Comparison of ENCODE assay signal across 15 mouse cellular contexts in genomic region chr5:140789561-140789960, GRCm38 (mm10). TPM values are rescaled to one million over a fixed set of nuclear protein-coding genes. Genes with fewer than 3 reads are reported as not detected.
DNase-seq lines count a peak whose midpoint lies in the region; ATAC-seq and TF ChIP-seq lines count a peak whose summit lies in the region.
"Had no signal": no experiment of that assay in that cellular context is flagged by ENCODE, and none has a peak within 500 bp of the region (broad histone marks: within the 10 kb centered on the region; RNA-seq: fewer than 3 reads in every experiment).

No protein-coding gene starts in this region.

- peaks cover 54% of the 10 kb centered on the region for H3K4me1 ChIP-seq in heart, postnatal 0 days (ENCODE audit: control insufficient read depth, insufficient read depth)
- H3K4me1 ChIP-seq in heart, embryonic 10.5 days, result peaks cover 69% of the 10 kb centered on the region
- H3K4me1 ChIP-seq in lung, embryonic 15.5 days, result peaks cover 89% of the 10 kb centered on the region
- H3K4me1 ChIP-seq in brown adipose tissue, adult 24 weeks (ENCODE audit: control insufficient read depth, insufficient read depth, insufficient read length, low read length), result peaks cover 42% of the 10 kb centered on the region
- H3K4me1 ChIP-seq in hindbrain, embryonic 16.5 days (ENCODE audit: control insufficient read depth, insufficient read depth, low read depth, low read length), result peaks cover 34% of the 10 kb centered on the region

- ATAC-seq in heart, postnatal 0 days (ENCODE audit: insufficient read depth, low read depth), result no peak
- ATAC-seq in lung, embryonic 15.5 days (ENCODE audit: borderline replicate concordance, extremely low read depth, low FRiP score, low TSS enrichment), result no peak
- no peak for ATAC-seq in hindbrain, embryonic 16.5 days
- ATAC-seq: lung, postnatal 0 days had no signal

- peaks cover 10% of the 10 kb centered on the region for H3K36me3 ChIP-seq in heart, postnatal 0 days (replicated peaks; ENCODE audit: control insufficient read depth, insufficient read depth, low read length)
- H3K36me3 ChIP-seq in heart, embryonic 10.5 days, result peaks cover 10% of the 10 kb centered on the region
- peaks cover 8% of the 10 kb centered on the region; the same call in 1 of the 2 replicates for H3K36me3 ChIP-seq in lung, embryonic 15.5 days
- 0 out of 2 replicates have a peak, but pooled peaks cover under 1% of the 10 kb centered on the region for H3K36me3 ChIP-seq in hindbrain, embryonic 16.5 days (ENCODE audit: control insufficient read depth, insufficient read depth, low read length)

- no peak for TF ChIP-seq EP300 in heart, postnatal 0 days (IDR thresholded peaks at IDR 0.05; ENCODE audit: low read depth)

- peak overlapping the region; percentile 87; the same call in 1 of the 2 replicates for H3K27ac ChIP-seq in heart, postnatal 0 days (ENCODE audit: low read depth)
- no peak overlapping the region for H3K27ac ChIP-seq in heart, embryonic 10.5 days
- peak overlapping the region; percentile 48; the same call in 1 of the 2 replicates for H3K27ac ChIP-seq in lung, embryonic 15.5 days
- H3K27ac ChIP-seq in brown adipose tissue, adult 24 weeks (replicated peaks; ENCODE audit: low read depth, low read length), result peak overlapping the region; percentile 1; the same call in 1 of the 2 replicates
- peak overlapping the region; percentile 41 for H3K27ac ChIP-seq in hindbrain, embryonic 16.5 days (ENCODE audit: low read depth, low read length)

- no peak overlapping the region for H3K4me2 ChIP-seq in heart, postnatal 0 days (ENCODE audit: low read depth, low read length)
- no peak overlapping the region for H3K4me2 ChIP-seq in lung, embryonic 15.5 days
- no peak overlapping the region for H3K4me2 ChIP-seq in hindbrain, embryonic 16.5 days (ENCODE audit: low read length)

- no peak for TF ChIP-seq CTCF in heart, postnatal 0 days (IDR thresholded peaks at IDR 0.05; ENCODE audit: low read depth)

- no peaks in the 10 kb centered on the region for H3K27me3 ChIP-seq in heart, postnatal 0 days (ENCODE audit: control insufficient read depth, insufficient read depth, low read length)
- no peaks in the 10 kb centered on the region for H3K27me3 ChIP-seq in heart, embryonic 10.5 days (ENCODE audit: insufficient read depth, poor library complexity, severe bottlenecking)
- no peaks in the 10 kb centered on the region for H3K27me3 ChIP-seq in lung, embryonic 15.5 days
- H3K27me3 ChIP-seq in hindbrain, embryonic 16.5 days (replicated peaks; ENCODE audit: control insufficient read depth, insufficient read depth, low read length), result no peaks in the 10 kb centered on the region

- H3K9ac ChIP-seq in heart, postnatal 0 days (replicated peaks; ENCODE audit: low read depth, low read length), result no peak overlapping the region
- no peak overlapping the region for H3K9ac ChIP-seq in lung, embryonic 15.5 days
- no peak overlapping the region for H3K9ac ChIP-seq in hindbrain, embryonic 16.5 days (ENCODE audit: low read depth, low read length)

- no peak for DNase-seq in heart, postnatal 0 days (ENCODE audit: low spot score)
- no peak for DNase-seq in heart, embryonic 10.5 days (ENCODE audit: low spot score)
- no peak for DNase-seq in lung, postnatal 14 days
- DNase-seq in embryo, embryonic 10 days (ENCODE audit: low spot score), result no peak
- DNase-seq: cerebellum, adult 18-20 months; embryo, embryonic 11 days; gastrocnemius, adult 2 months; heart, postnatal 36 days; layer of hippocampus, adult 9-11 months; left cerebral cortex, postnatal 4 days; thymus, adult 18-20 months had no signal

- no peaks in the 10 kb centered on the region for H3K9me3 ChIP-seq in heart, postnatal 0 days (replicated peaks; ENCODE audit: control insufficient read depth, low read length)
- H3K9me3 ChIP-seq in heart, embryonic 10.5 days, result no peaks in the 10 kb centered on the region
- H3K9me3 ChIP-seq in lung, embryonic 15.5 days, result no peaks in the 10 kb centered on the region
- no peaks in the 10 kb centered on the region for H3K9me3 ChIP-seq in hindbrain, embryonic 16.5 days (ENCODE audit: control insufficient read depth, low read length)

- no peak overlapping the region for H3K4me3 ChIP-seq in heart, postnatal 0 days (ENCODE audit: low read depth, low read length)
- no peak overlapping the region for H3K4me3 ChIP-seq in heart, embryonic 10.5 days
- no peak overlapping the region for H3K4me3 ChIP-seq in lung, embryonic 15.5 days
- H3K4me3 ChIP-seq in brown adipose tissue, adult 24 weeks (ENCODE audit: insufficient read depth, low read depth, low read length), result no peak overlapping the region
- no peak overlapping the region for H3K4me3 ChIP-seq in hindbrain, embryonic 16.5 days (ENCODE audit: low read length)
- H3K4me3 ChIP-seq: gastrocnemius, adult 2 months had no signal

RNA-seq across cellular contexts. Expression of gene Gna12, which starts 40.7 kb away (rescaled TPM):
- total RNA-seq in heart, postnatal 0 days (2014; rRNA removed; ENCODE audit: low replicate concordance), result 132 and 145 TPM in 2 replicates
- 13.4 and 13.9 TPM in 2 replicates for polyA plus RNA-seq in heart, postnatal 0 days (2015; fragmentation: Nextera tagmentation; extraction: Ambion mirVana)
- polyA plus RNA-seq in heart, embryonic 10.5 days (2016; fragmentation: Nextera tagmentation; extraction: Ambion mirVana), result 12.5 and 17.6 TPM in 2 replicates
- polyA plus RNA-seq in lung, embryonic 15.5 days (2015; fragmentation: Nextera tagmentation; extraction: Ambion mirVana), result 50.9 and 59.9 TPM in 2 replicates
- polyA plus RNA-seq in brown adipose tissue, adult 24 weeks (2012; ENCODE audit: insufficient read depth, insufficient read length, missing spikeins), result 44.5 and 61.4 TPM in 2 replicates
- polyA plus RNA-seq in hindbrain, embryonic 16.5 days (2015; fragmentation: Nextera tagmentation; extraction: Ambion mirVana), result 10.3 and 11.1 TPM in 2 replicates
